Mouse (Mus musculus) liver, embryonic 15.5 days (tissue): Measurements from ENCODE around the gene Camk1d. TPM values are rescaled to one million over a fixed set of nuclear protein-coding genes. Genes with fewer than 3 reads are reported as not detected.

Experiments
- ATAC-seq: fragments of 200-750 bp; cut with Nextera tagmentation; 2 replicates; pipeline ENCODE4 v1.8.0; 2017; ENCODE audit warnings: moderate number of reproducible peaks, mild to moderate bottlenecking, moderate library complexity; ENCODE audit not compliant: insufficient read depth
- H3K27ac ChIP-seq: fragments of 300-500 bp; sonication (generic); replicated peaks from 2 replicates; pipeline ENCODE4 v1.5.1; 2015; ENCODE audit warnings: mild to moderate bottlenecking, inconsistent platforms
- H3K27me3 ChIP-seq: fragments of 300-500 bp; sonication (generic); 2 replicates; pipeline ENCODE4 v1.6.1; 2015; ENCODE audit warnings: mild to moderate bottlenecking, inconsistent platforms
- H3K36me3 ChIP-seq: fragments of 300-500 bp; sonication (generic); replicated peaks from 2 replicates; pipeline ENCODE4 v1.6.1; 2015; ENCODE audit warnings: moderate library complexity, mild to moderate bottlenecking, inconsistent platforms
- H3K4me1 ChIP-seq: fragments of 300-500 bp; sonication (generic); replicated peaks from 2 replicates; pipeline ENCODE4 v1.6.1; 2015; ENCODE audit warnings: inconsistent platforms
- H3K4me2 ChIP-seq: fragments of 300-500 bp; sonication (generic); 2 replicates; pipeline ENCODE4 v1.6.1; 2015; ENCODE audit warnings: moderate library complexity, mild to moderate bottlenecking, inconsistent platforms
- H3K4me3 ChIP-seq: fragments of 300-500 bp; sonication (generic); replicated peaks from 2 replicates; pipeline ENCODE4 v1.5.1; 2015; ENCODE audit warnings: mild to moderate bottlenecking, inconsistent platforms
- H3K9ac ChIP-seq: fragments of 300-500 bp; sonication (generic); 2 replicates; pipeline ENCODE4 v1.6.1; 2015; ENCODE audit warnings: moderate library complexity, mild to moderate bottlenecking, inconsistent platforms
- H3K9me3 ChIP-seq: fragments of 300-500 bp; sonication (generic); replicated peaks from 2 replicates; pipeline ENCODE4 v1.6.1; 2016; ENCODE audit warnings: inconsistent platforms
- WGBS: fragments of 180-500 bp; shearing (Covaris S2); methylation state at CpG from one replicate; pipeline ENCODE4 v1.1.7; 2015; ENCODE audit warnings: mixed read lengths; ENCODE audit not compliant: insufficient replicate concordance; 5-methylcytosine and 5-hydroxymethylcytosine counted together
- polyA plus RNA-seq: library from polyadenylated mRNA; unstranded; fragments of >200 nt; fragmentation: Nextera tagmentation; extraction: Ambion mirVana; gene quantifications from 2 replicates; pipeline ENCODE4 v1.2.1, GENCODE M21; 2015

The Camk1d gene
- polyA plus RNA-seq, 1 experiment from 2014 or later, result 1.5 TPM

- Histone ChIP-seq H3K4me3 (no peak overlapping the region), H3K27ac (no peak overlapping the region), H3K9me3 (no peaks in the 10 kb centered on the region), H3K4me2 (no peak overlapping the region), H3K27me3 (no peaks in the 10 kb centered on the region), H3K4me1 (no peaks in the 10 kb centered on the region), H3K9ac (no peak overlapping the region), H3K36me3 (no peaks in the 10 kb centered on the region)
- WGBS, result 57% methylated on average over 5 of the region's 5 CpGs
- ATAC-seq, result no peak
Measured at GRCm38 (mm10) chr2:5661946-5662345, 52.4 kb downstream of the Camk1d start.

GRCm38 (mm10) chr2:5658000-5658399, 56.3 kb downstream of the Camk1d start:
- no peak overlapping the region for H3K9ac ChIP-seq
- H3K4me2 ChIP-seq, result no peak overlapping the region
- no peak for ATAC-seq
- H3K27me3 ChIP-seq, result no peaks in the 10 kb centered on the region
- WGBS, result 60% methylated on average over 3 of the region's 3 CpGs
- no peaks in the 10 kb centered on the region for H3K9me3 ChIP-seq
- H3K36me3 ChIP-seq, result no peaks in the 10 kb centered on the region
- no peak overlapping the region for H3K4me3 ChIP-seq
- no peak overlapping the region for H3K27ac ChIP-seq
- no peaks in the 10 kb centered on the region for H3K4me1 ChIP-seq

GRCm38 (mm10) chr2:5656326-5656725, 58.0 kb downstream of the Camk1d start:
- Histone ChIP-seq H3K36me3 (no peaks in the 10 kb centered on the region), H3K9ac (no peak overlapping the region), H3K4me3 (no peak overlapping the region), H3K27ac (no peak overlapping the region), H3K27me3 (no peaks in the 10 kb centered on the region), H3K9me3 (no peaks in the 10 kb centered on the region), H3K4me1 (no peaks in the 10 kb centered on the region), H3K4me2 (no peak overlapping the region)
- 47% methylated on average over 3 of the region's 3 CpGs for WGBS
- no peak for ATAC-seq

GRCm38 (mm10) chr2:5652071-5652470, 62.2 kb downstream of the Camk1d start:
- H3K9me3 ChIP-seq, result no peaks in the 10 kb centered on the region
- 75% methylated on average over 6 of the region's 6 CpGs for WGBS
- H3K4me2 ChIP-seq, result no peak overlapping the region
- H3K9ac ChIP-seq, result no peak overlapping the region
- no peak overlapping the region for H3K4me3 ChIP-seq
- H3K27me3 ChIP-seq, result no peaks in the 10 kb centered on the region
- no peaks in the 10 kb centered on the region for H3K36me3 ChIP-seq
- H3K27ac ChIP-seq, result no peak overlapping the region
- H3K4me1 ChIP-seq, result no peaks in the 10 kb centered on the region
- no peak for ATAC-seq

GRCm38 (mm10) chr2:5651285-5651870, 62.9 kb downstream of the Camk1d start:
- Histone ChIP-seq H3K4me1 (no peaks in the 10 kb centered on the region), H3K4me3 (no peak overlapping the region), H3K27ac (no peak overlapping the region), H3K36me3 (no peaks in the 10 kb centered on the region), H3K9me3 (no peaks in the 10 kb centered on the region), H3K27me3 (no peaks in the 10 kb centered on the region), H3K9ac (no peak overlapping the region), H3K4me2 (no peak overlapping the region)
- WGBS, result 42% methylated on average over 10 of the region's 10 CpGs
- ATAC-seq, result no peak

- no peaks in the 10 kb centered on the region for H3K9me3 ChIP-seq
- ATAC-seq, result no peak
- H3K27me3 ChIP-seq, result no peaks in the 10 kb centered on the region
- H3K27ac ChIP-seq, result no peak overlapping the region
- H3K9ac ChIP-seq, result no peak overlapping the region
- H3K36me3 ChIP-seq, result no peaks in the 10 kb centered on the region
- H3K4me3 ChIP-seq, result no peak overlapping the region
- no peaks in the 10 kb centered on the region for H3K4me1 ChIP-seq
- WGBS, result 75% methylated on average over 5 of the region's 5 CpGs
- H3K4me2 ChIP-seq, result no peak overlapping the region
Measured at GRCm38 (mm10) chr2:5649226-5649625, 65.1 kb downstream of the Camk1d start.

- Histone ChIP-seq H3K4me1 (no peaks in the 10 kb centered on the region), H3K9ac (no peak overlapping the region), H3K4me2 (no peak overlapping the region), H3K27ac (no peak overlapping the region), H3K36me3 (no peaks in the 10 kb centered on the region), H3K27me3 (no peaks in the 10 kb centered on the region), H3K9me3 (no peaks in the 10 kb centered on the region), H3K4me3 (no peak overlapping the region)
- no peak for ATAC-seq
- whole genome bisulfite sequencing, result 62% methylated on average over 6 of the region's 6 CpGs
Measured at GRCm38 (mm10) chr2:5648764-5649163, 65.6 kb downstream of the Camk1d start.

GRCm38 (mm10) chr2:5646322-5646721, 68.0 kb downstream of the Camk1d start:
- 67% methylated on average over 5 of the region's 5 CpGs for WGBS
- ATAC-seq, result no peak
- Histone ChIP-seq H3K27me3 (no peaks in the 10 kb centered on the region), H3K36me3 (no peaks in the 10 kb centered on the region), H3K4me1 (no peaks in the 10 kb centered on the region), H3K9ac (no peak overlapping the region), H3K4me3 (no peak overlapping the region), H3K9me3 (no peaks in the 10 kb centered on the region), H3K27ac (no peak overlapping the region), H3K4me2 (no peak overlapping the region)

GRCm38 (mm10) chr2:5645584-5645983, 68.7 kb downstream of the Camk1d start:
- no peaks in the 10 kb centered on the region for H3K4me1 ChIP-seq
- H3K27ac ChIP-seq, result no peak overlapping the region
- WGBS, result 31% methylated on average over 2 of the region's 2 CpGs
- H3K36me3 ChIP-seq, result no peaks in the 10 kb centered on the region
- H3K4me3 ChIP-seq, result no peak overlapping the region
- H3K9me3 ChIP-seq, result no peaks in the 10 kb centered on the region
- H3K27me3 ChIP-seq, result no peaks in the 10 kb centered on the region
- no peak for ATAC-seq
- H3K9ac ChIP-seq, result no peak overlapping the region
- H3K4me2 ChIP-seq, result no peak overlapping the region

- Histone ChIP-seq H3K4me3 (no peak overlapping the region), H3K27ac (no peak overlapping the region), H3K9me3 (no peaks in the 10 kb centered on the region), H3K4me1 (0 out of 2 replicates have a peak, but pooled peaks cover 2% of the 10 kb centered on the region), H3K9ac (no peak overlapping the region), H3K27me3 (no peaks in the 10 kb centered on the region), H3K36me3 (no peaks in the 10 kb centered on the region), H3K4me2 (no peak overlapping the region)
- no peak for ATAC-seq
- 51% methylated on average over 3 of the region's 3 CpGs for WGBS
Measured at GRCm38 (mm10) chr2:5643937-5644336, 70.4 kb downstream of the Camk1d start.

- Histone ChIP-seq H3K36me3 (no peaks in the 10 kb centered on the region), H3K4me2 (no peak overlapping the region), H3K27ac (no peak overlapping the region), H3K4me1 (0 out of 2 replicates have a peak, but pooled peaks cover 2% of the 10 kb centered on the region), H3K9me3 (no peaks in the 10 kb centered on the region), H3K4me3 (no peak overlapping the region), H3K27me3 (no peaks in the 10 kb centered on the region), H3K9ac (no peak overlapping the region)
- whole genome bisulfite sequencing, result 49% methylated on average over 7 of the region's 7 CpGs
- no peak for ATAC-seq
Measured at GRCm38 (mm10) chr2:5643226-5643625, 71.1 kb downstream of the Camk1d start.

GRCm38 (mm10) chr2:5642624-5643023, 71.7 kb downstream of the Camk1d start:
- no peak overlapping the region for H3K9ac ChIP-seq
- ATAC-seq, result no peak
- H3K27ac ChIP-seq, result no peak overlapping the region
- no peaks in the 10 kb centered on the region for H3K9me3 ChIP-seq
- no peak overlapping the region for H3K4me3 ChIP-seq
- H3K4me1 ChIP-seq, result 0 out of 2 replicates have a peak, but pooled peaks cover 2% of the 10 kb centered on the region
- 7% methylated on average over 5 of the region's 5 CpGs for WGBS
- H3K27me3 ChIP-seq, result no peaks in the 10 kb centered on the region
- no peak overlapping the region for H3K4me2 ChIP-seq
- H3K36me3 ChIP-seq, result no peaks in the 10 kb centered on the region
